Mouse (Mus musculus) brain, embryonic 14.5 days (tissue): ENCODE results near the gene Stra6. TPM values are rescaled to one million over a fixed set of nuclear protein-coding genes. Genes with fewer than 3 reads are reported as not detected.

Experiments
- DNase-seq: peaks from one replicate; pipeline ENCODE4 v3.0.0-alpha.2; 2011; ENCODE audit warnings: low read depth
- CTCF ChIP-seq: fragments of 200-500 bp; IDR thresholded peaks from 2 replicates; pipeline ENCODE4 v1.5.1; 2012; ENCODE audit warnings: inconsistent platforms, mild to moderate bottlenecking, moderate library complexity, borderline replicate concordance; ENCODE audit not compliant: insufficient read depth, insufficient read length; ENCODE audit errors: extremely low read depth
- POLR2A ChIP-seq: fragments of 200-500 bp; IDR thresholded peaks from 2 replicates; pipeline ENCODE4 v1.6.1; 2012; ENCODE audit warnings: mild to moderate bottlenecking, inconsistent platforms, borderline replicate concordance; ENCODE audit not compliant: poor library complexity, insufficient read depth, insufficient read length, severe bottlenecking; ENCODE audit errors: extremely low read depth
- polyA plus RNA-seq: library from polyadenylated mRNA; depleted of rRNA; stranded (reverse); fragments of >200 nt; gene quantifications from 2 replicates; pipeline ENCODE4 v1.2.3, GENCODE M21; 2012

Gene Stra6
- polyA plus RNA-seq, 1 experiment, result 18.6 TPM

- DNase-seq, result no peak
- no peak for TF ChIP-seq CTCF
- no peak for TF ChIP-seq POLR2A
Observed at GRCm38 (mm10) chr9:58035951-58036698, 27.5 kb upstream of the Stra6 start.

GRCm38 (mm10) chr9:58036961-58037360 lies 26.6 kb upstream of the Stra6 start:
- no peak for TF ChIP-seq CTCF
- no peak for TF ChIP-seq POLR2A
- no peak for DNase-seq

GRCm38 (mm10) chr9:58038500-58039168 lies 25.0 kb upstream of the Stra6 start:
- TF ChIP-seq POLR2A, result no peak
- peak; percentile 98 for TF ChIP-seq CTCF

GRCm38 (mm10) chr9:58040977-58041376 lies 22.6 kb upstream of the Stra6 start:
- DNase-seq, result peak; percentile 87
- no peak for TF ChIP-seq POLR2A
- no peak for TF ChIP-seq CTCF

More at GRCm38 (mm10) chr9:58038500-58039168, 25.0 kb upstream of the Stra6 start:
- DNase-seq, result peak; percentile 93

GRCm38 (mm10) chr9:58042391-58042790 lies 21.2 kb upstream of the Stra6 start:
- peak; percentile 48 for DNase-seq
- TF ChIP-seq CTCF (no peak), POLR2A (no peak)

- DNase-seq, result peak; percentile 37
- TF ChIP-seq CTCF (no peak), POLR2A (no peak)
Observed at GRCm38 (mm10) chr9:58043496-58044017, 20.0 kb upstream of the Stra6 start.

- TF ChIP-seq CTCF (no peak), POLR2A (no peak)
- peak; percentile 94 for DNase-seq
Observed at GRCm38 (mm10) chr9:58044828-58045227, 18.8 kb upstream of the Stra6 start.

- DNase-seq, result peak; percentile 84
Observed at GRCm38 (mm10) chr9:58045646-58046045, 17.9 kb upstream of the Stra6 start.

GRCm38 (mm10) chr9:58047061-58047460 lies 16.5 kb upstream of the Stra6 start:
- TF ChIP-seq CTCF, result no peak
- no peak for DNase-seq

More at GRCm38 (mm10) chr9:58045646-58046045, 17.9 kb upstream of the Stra6 start:
- no peak for TF ChIP-seq POLR2A
- TF ChIP-seq CTCF, result no peak

GRCm38 (mm10) chr9:58048621-58049020 lies 15.0 kb upstream of the Stra6 start:
- TF ChIP-seq POLR2A, result no peak
- TF ChIP-seq CTCF, result no peak
- peak; percentile 96 for DNase-seq

- TF ChIP-seq CTCF (no peak), POLR2A (no peak)
- peak; percentile 85 for DNase-seq
Observed at GRCm38 (mm10) chr9:58049186-58049585, 14.4 kb upstream of the Stra6 start.
